Mouse (Mus musculus) leukemia stem cell, adult 10-12 weeks (primary cell): Measurements from ENCODE around the gene Setd4. TPM values are rescaled to one million over a fixed set of nuclear protein-coding genes. Genes with fewer than 3 reads are reported as not detected.

ENCODE experiments used
- polyA plus RNA-seq: library from polyadenylated mRNA; stranded (reverse); fragments of >175 nt; gene quantifications from 2 replicates; pipeline ENCODE4 v1.2.3, GENCODE M21; 2012; ENCODE audit warnings: low replicate concordance

Setd4 gene
- polyA plus RNA-seq: 1.1 and 2.8 TPM in 2 replicates

GRCm38 (mm10) chr16:93603439-93604212, at the start of gene Setd4:
TSS of gene Setd4 (minus strand) at chr16:93604063.

GRCm38 (mm10) chr16:93627761-93628400, 24.0 kb upstream of the Setd4 start, which contains the start of gene Gm5678:
TSS of gene Gm5678 (plus strand) at chr16:93628097.

DNA sequence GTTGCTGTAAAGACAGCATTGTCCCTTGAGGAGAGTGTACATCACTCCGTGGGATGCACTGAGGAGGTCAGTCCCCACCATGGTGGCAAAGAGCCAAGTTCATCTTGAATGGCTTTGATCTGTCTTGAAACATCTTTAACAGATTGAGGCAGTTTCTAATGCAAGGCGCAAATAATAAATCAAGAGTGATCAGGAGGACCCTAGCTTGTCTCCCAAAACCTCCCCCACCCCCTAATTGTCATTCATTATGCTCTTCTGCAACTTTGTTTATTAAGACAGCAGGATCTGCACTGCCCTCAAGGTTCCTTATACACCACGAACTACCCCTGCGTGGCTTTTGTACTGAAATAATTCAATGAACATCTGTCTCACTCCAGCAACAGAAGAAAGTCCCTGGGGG, 1.7 kb upstream of the Setd4 start, which contains the start of gene Cbr1:
TSS of gene Cbr1 (plus strand) at position 301 of the 400 bp plus-strand sequence.

Other genes with a start within 250 kb of the Setd4 start
- gene Cbr1, start 1.8 kb upstream of the Setd4 start, polyA plus RNA-seq: 35.0 and 43.3 TPM in 2 replicates
- not detected in 2 replicates for gene Gm5678, start 24.0 kb upstream of the Setd4 start, polyA plus RNA-seq
- 1.8 and 2.3 TPM in 2 replicates for gene Cbr3, start 79.2 kb upstream of the Setd4 start, polyA plus RNA-seq
- gene Dop1b, start 107.8 kb upstream of the Setd4 start, polyA plus RNA-seq: 16.3 and 28.3 TPM in 2 replicates
- 8.2 and 36.4 TPM in 2 replicates for gene Morc3, start 228.1 kb upstream of the Setd4 start, polyA plus RNA-seq